Mouse (Mus musculus) layer of hippocampus, adult 8-10 months (tissue): ENCODE results near the gene Ccl26. TPM values are rescaled to one million over a fixed set of nuclear protein-coding genes. Genes with fewer than 3 reads are reported as not detected.
"Not testable (repeated sequence)": the region's sequence is repeated elsewhere in the genome, so short reads cannot be mapped to it uniquely, and the experiment has no call there.

Experiments used
- DNase-seq, 2 experiments: peaks; one replicate each; pipeline ENCODE4 v3.0.0; 2022; ENCODE audit warnings: low spot score in 2 of 2
- total RNA-seq, 4 experiments: library from RNA; stranded (reverse); gene quantifications; 2 replicates each; pipeline ENCODE4 v1.2.4; 2022

Ccl26 gene
- not detected for total RNA-seq

GRCm38 (mm10) chr5:135563469-135563868 is at the start of gene Ccl26:
Ccl26 (minus strand) TSS chr5:135563569.
- no peak for DNase-seq

- DNase-seq: no peak
Measured at GRCm38 (mm10) chr5:135609794-135610193, 46.4 kb upstream of the Ccl26 start.

GRCm38 (mm10) chr5:135607581-135607980 is 44.2 kb upstream of the Ccl26 start:
- no peak for DNase-seq

- DNase-seq: not testable (repeated sequence)
Measured at GRCm38 (mm10) chr5:135606717-135607116, 43.3 kb upstream of the Ccl26 start.

- not testable (repeated sequence) for DNase-seq
Measured at GRCm38 (mm10) chr5:135604643-135605042, 41.3 kb upstream of the Ccl26 start.

GRCm38 (mm10) chr5:135589996-135590784 is 26.8 kb upstream of the Ccl26 start:
- no peak for DNase-seq

- no peak for DNase-seq
Measured at GRCm38 (mm10) chr5:135587764-135588163, 24.4 kb upstream of the Ccl26 start.

- no peak for DNase-seq
Measured at GRCm38 (mm10) chr5:135585691-135586090, 22.3 kb upstream of the Ccl26 start.

GRCm38 (mm10) chr5:135582330-135582729 is 19.0 kb upstream of the Ccl26 start:
- DNase-seq: no peak

- peak; percentile 32 to 36 for DNase-seq
Measured at GRCm38 (mm10) chr5:135579331-135579751, 16.0 kb upstream of the Ccl26 start.

GRCm38 (mm10) chr5:135576055-135576454 is 12.7 kb upstream of the Ccl26 start:
- no peak for DNase-seq

- DNase-seq: no peak
Measured at GRCm38 (mm10) chr5:135573006-135573405, 9.6 kb upstream of the Ccl26 start, which contains the start of gene Ccl24. Ccl24 (minus strand) TSS chr5:135573049.

GRCm38 (mm10) chr5:135568698-135569097 is 5.3 kb upstream of the Ccl26 start:
- no peak for DNase-seq

GRCm38 (mm10) chr5:135567556-135568265 is 4.3 kb upstream of the Ccl26 start:
- no peak for DNase-seq

GRCm38 (mm10) chr5:135557671-135558070 is 5.7 kb downstream of the Ccl26 start:
- no peak for DNase-seq

- DNase-seq: no peak
Measured at GRCm38 (mm10) chr5:135557051-135557450, 6.3 kb downstream of the Ccl26 start.

GRCm38 (mm10) chr5:135556259-135556658 is 7.1 kb downstream of the Ccl26 start:
- no peak for DNase-seq

GRCm38 (mm10) chr5:135551591-135551990 is 11.8 kb downstream of the Ccl26 start:
- DNase-seq: no peak

- peak in 1 of 2 experiments; percentile 19 for DNase-seq
Measured at GRCm38 (mm10) chr5:135550910-135551309, 12.5 kb downstream of the Ccl26 start.

- no peak for DNase-seq
Measured at GRCm38 (mm10) chr5:135547990-135548389, 15.4 kb downstream of the Ccl26 start.

- peak; percentile 100 for DNase-seq
Measured at GRCm38 (mm10) chr5:135544865-135545797, 18.2 kb downstream of the Ccl26 start, which contains the start of gene Hip1. Hip1 (minus strand) TSS chr5:135545120.
